Mouse (Mus musculus) neural tube, embryonic 13.5 days (tissue): Measurements from ENCODE around the gene Tcf7l1. TPM values are rescaled to one million over a fixed set of nuclear protein-coding genes. Genes with fewer than 3 reads are reported as not detected.
"Not testable (repeated sequence)": the region's sequence is repeated elsewhere in the genome, so short reads cannot be mapped to it uniquely, and the experiment has no call there.

Source experiments
- ATAC-seq: fragments of 200-750 bp; cut with Nextera tagmentation; 2 replicates; pipeline ENCODE4 v1.8.0; 2017; ENCODE audit warnings: low read depth, mild to moderate bottlenecking, moderate TSS enrichment, moderate library complexity
- H3K27ac ChIP-seq: fragments of 300-500 bp; sonication (generic); replicated peaks from 2 replicates; pipeline ENCODE4 v1.5.1; 2015; ENCODE audit warnings: moderate library complexity, mild to moderate bottlenecking, inconsistent platforms
- H3K27me3 ChIP-seq: fragments of 300-500 bp; sonication (generic); 2 replicates; pipeline ENCODE4 v1.6.1; 2015; ENCODE audit warnings: mild to moderate bottlenecking, inconsistent platforms
- H3K36me3 ChIP-seq: fragments of 300-500 bp; sonication (generic); 2 replicates; pipeline ENCODE4 v1.6.1; 2015; ENCODE audit warnings: mild to moderate bottlenecking, inconsistent platforms
- H3K4me1 ChIP-seq: fragments of 300-500 bp; sonication (generic); replicated peaks from 2 replicates; pipeline ENCODE4 v1.6.1; 2015; ENCODE audit warnings: inconsistent platforms
- H3K4me2 ChIP-seq: fragments of 300-500 bp; sonication (generic); 2 replicates; pipeline ENCODE4 v1.6.1; 2015; ENCODE audit warnings: inconsistent platforms, mild to moderate bottlenecking, moderate library complexity
- H3K4me3 ChIP-seq: fragments of 300-500 bp; sonication (generic); 2 replicates; pipeline ENCODE4 v1.5.1; 2015; ENCODE audit warnings: mild to moderate bottlenecking, inconsistent platforms
- H3K9ac ChIP-seq: fragments of 300-500 bp; sonication (generic); 2 replicates; pipeline ENCODE4 v1.6.1; 2015; ENCODE audit warnings: moderate library complexity, mild to moderate bottlenecking, inconsistent platforms
- H3K9me3 ChIP-seq: fragments of 300-500 bp; sonication (generic); 2 replicates; pipeline ENCODE4 v1.6.1; 2016; ENCODE audit warnings: inconsistent platforms
- WGBS: fragments of 180-500 bp; shearing (Covaris S2); methylation state at CpG from one replicate; pipeline ENCODE4 v1.1.7; 2015; 5-methylcytosine and 5-hydroxymethylcytosine counted together
- polyA plus RNA-seq: library from polyadenylated mRNA; unstranded; fragments of >200 nt; fragmentation: Nextera tagmentation; extraction: Ambion mirVana; gene quantifications from 2 replicates; pipeline ENCODE4 v1.2.1, GENCODE M21; 2015

Tcf7l1 gene
- polyA plus RNA-seq = 10.9 and 11.8 TPM in 2 replicates

- H3K27me3 ChIP-seq = peaks cover 33% of the 10 kb centered on the region
- no peaks in the 10 kb centered on the region for H3K36me3 ChIP-seq
- peak; percentile 87 for ATAC-seq
- peak within 1 kb of the TSS; percentile 73 for H3K4me3 ChIP-seq
- H3K4me2 ChIP-seq = peak within 1 kb of the TSS; percentile 82
- H3K4me1 ChIP-seq = peaks cover 21% of the 10 kb centered on the region
- peak within 1 kb of the TSS; percentile 79 for H3K27ac ChIP-seq
- H3K9me3 ChIP-seq = no peaks in the 10 kb centered on the region
- under 1% methylated on average over 77 of the region's 80 CpGs for WGBS
- H3K9ac ChIP-seq = peak within 1 kb of the TSS; percentile 77
Measured at GRCm38 (mm10) chr6:72788892-72789699, at the start of gene Tcf7l1. Gene Tcf7l1, minus strand, starts transcription at chr6:72789254.

DNA sequence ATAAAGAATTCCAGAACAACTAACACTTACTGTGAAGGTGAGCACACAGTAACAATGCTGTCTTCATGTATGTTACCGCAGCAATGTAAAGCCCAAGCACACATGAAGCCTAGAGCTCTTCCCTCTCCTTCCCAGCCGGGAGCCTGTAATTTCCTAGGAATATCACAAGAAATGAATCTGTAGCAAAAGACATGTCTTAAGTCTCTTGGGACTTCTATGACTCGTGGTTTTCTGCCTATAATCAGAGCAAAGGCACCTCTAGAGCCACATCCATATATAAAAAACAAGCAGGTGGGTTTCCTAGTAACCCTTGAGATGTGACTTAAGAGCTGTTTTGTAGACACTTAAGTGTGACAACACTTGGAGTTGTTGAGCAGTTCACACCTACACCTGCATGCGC is 48.7 kb upstream of the Tcf7l1 start:
- no peak overlapping the region for H3K4me3 ChIP-seq
- H3K4me2 ChIP-seq = no peak overlapping the region
- H3K9me3 ChIP-seq = no peaks in the 10 kb centered on the region
- H3K4me1 ChIP-seq = no peaks in the 10 kb centered on the region
- no peak for ATAC-seq
- H3K36me3 ChIP-seq = peaks cover 27% of the 10 kb centered on the region
- H3K9ac ChIP-seq = no peak overlapping the region
- no peak overlapping the region for H3K27ac ChIP-seq
- no peaks in the 10 kb centered on the region for H3K27me3 ChIP-seq
- 90% methylated on average over 4 of the region's 4 CpGs for WGBS

DNA sequence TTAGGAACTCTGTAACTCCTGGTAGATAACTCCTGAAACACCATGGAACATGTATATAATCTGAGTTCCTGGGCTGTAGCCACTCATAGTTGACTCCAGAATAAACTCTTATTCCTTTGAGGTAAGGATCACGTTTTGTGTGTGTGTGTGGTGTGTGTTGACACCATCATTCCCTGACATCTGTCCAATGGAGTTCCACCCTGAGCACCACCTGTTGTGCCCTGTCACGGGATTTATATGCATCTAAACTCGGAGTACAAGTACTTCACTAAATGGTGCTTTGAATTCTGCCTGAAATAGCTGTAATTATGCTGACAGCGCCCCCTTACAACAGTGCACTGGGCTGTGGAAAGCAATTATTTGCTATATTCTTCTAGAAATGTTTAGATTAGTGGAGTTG is 45.5 kb upstream of the Tcf7l1 start:
- no peak overlapping the region for H3K27ac ChIP-seq
- H3K9ac ChIP-seq = no peak overlapping the region
- H3K9me3 ChIP-seq = no peaks in the 10 kb centered on the region
- no peak for ATAC-seq
- 67% methylated on average over 4 of the region's 4 CpGs for WGBS
- H3K4me1 ChIP-seq = no peaks in the 10 kb centered on the region
- no peaks in the 10 kb centered on the region for H3K27me3 ChIP-seq
- no peak overlapping the region for H3K4me2 ChIP-seq
- peaks cover under 1% of the 10 kb centered on the region for H3K36me3 ChIP-seq
- no peak overlapping the region for H3K4me3 ChIP-seq

GRCm38 (mm10) chr6:72831858-72832257 is 42.8 kb upstream of the Tcf7l1 start:
- Histone ChIP-seq H3K4me2 (no peak overlapping the region), H3K27ac (no peak overlapping the region), H3K36me3 (no peaks in the 10 kb centered on the region), H3K9ac (no peak overlapping the region), H3K4me3 (no peak overlapping the region), H3K27me3 (peaks cover under 1% of the 10 kb centered on the region), H3K4me1 (no peaks in the 10 kb centered on the region), H3K9me3 (no peaks in the 10 kb centered on the region)
- 63% methylated on average over 3 of the region's 3 CpGs for WGBS
- no peak for ATAC-seq

GRCm38 (mm10) chr6:72831276-72831675 is 42.2 kb upstream of the Tcf7l1 start:
- H3K27me3 ChIP-seq = peaks cover 6% of the 10 kb centered on the region
- H3K4me2 ChIP-seq = no peak overlapping the region
- 33% methylated on average over 3 of the region's 3 CpGs for WGBS
- ATAC-seq = peak; percentile 41; the same call in 1 of the 2 replicates
- H3K9me3 ChIP-seq = no peaks in the 10 kb centered on the region
- no peak overlapping the region for H3K9ac ChIP-seq
- H3K27ac ChIP-seq = no peak overlapping the region
- no peaks in the 10 kb centered on the region for H3K36me3 ChIP-seq
- H3K4me3 ChIP-seq = no peak overlapping the region
- no peaks in the 10 kb centered on the region for H3K4me1 ChIP-seq

- Histone ChIP-seq H3K4me2 (no peak overlapping the region), H3K27ac (no peak overlapping the region), H3K9me3 (no peaks in the 10 kb centered on the region), H3K27me3 (peaks cover 9% of the 10 kb centered on the region), H3K9ac (no peak overlapping the region), H3K4me1 (peaks cover 12% of the 10 kb centered on the region), H3K36me3 (no peaks in the 10 kb centered on the region), H3K4me3 (no peak overlapping the region)
- ATAC-seq = no peak
- 80% methylated on average over 3 of the region's 3 CpGs for WGBS
Measured at GRCm38 (mm10) chr6:72828857-72829256, 39.8 kb upstream of the Tcf7l1 start.

DNA sequence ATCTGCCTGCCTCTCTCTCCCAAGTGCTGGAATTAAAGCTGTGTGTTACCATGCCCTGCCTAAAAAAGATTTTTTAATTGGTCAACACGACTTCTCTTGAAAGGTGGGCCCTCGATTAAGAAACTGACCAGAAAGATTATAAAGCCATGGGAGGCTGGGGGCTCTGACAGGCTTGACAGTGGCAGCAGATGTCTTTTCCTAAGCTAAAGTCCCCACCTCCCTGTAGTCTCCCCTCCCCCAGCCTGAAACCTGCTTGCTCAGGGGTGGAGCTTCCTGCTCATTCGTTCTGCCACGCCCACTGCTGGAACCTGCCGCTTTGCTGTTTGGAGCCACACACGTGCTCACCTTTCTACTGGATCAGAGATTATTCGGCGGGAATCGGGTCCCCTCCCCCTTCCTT is 39.0 kb upstream of the Tcf7l1 start:
- H3K9ac ChIP-seq, H3K4me2 ChIP-seq, H3K36me3 ChIP-seq, H3K27ac ChIP-seq, H3K27me3 ChIP-seq, H3K9me3 ChIP-seq, ATAC-seq, H3K4me3 ChIP-seq: not testable (repeated sequence)
- WGBS = 9% methylated on average over 9 of the region's 9 CpGs
- peaks cover 12% of the 10 kb centered on the region for H3K4me1 ChIP-seq

- 56% methylated on average over 9 of the region's 9 CpGs for WGBS
- no peak overlapping the region for H3K4me3 ChIP-seq
- H3K4me2 ChIP-seq = peak overlapping the region; percentile 52
- no peaks in the 10 kb centered on the region for H3K9me3 ChIP-seq
- H3K27ac ChIP-seq = no peak overlapping the region
- peaks cover 12% of the 10 kb centered on the region for H3K4me1 ChIP-seq
- peaks cover 9% of the 10 kb centered on the region for H3K27me3 ChIP-seq
- H3K9ac ChIP-seq = 0 out of 2 replicates have a peak overlapping the region, but pooled peaks have one; percentile 65
- no peaks in the 10 kb centered on the region for H3K36me3 ChIP-seq
- ATAC-seq = no peak
Measured at GRCm38 (mm10) chr6:72825762-72826161, 36.7 kb upstream of the Tcf7l1 start.

- peak overlapping the region; percentile 25 for H3K4me3 ChIP-seq
- peak; percentile 73 for ATAC-seq
- peaks cover 12% of the 10 kb centered on the region for H3K4me1 ChIP-seq
- H3K9me3 ChIP-seq = no peaks in the 10 kb centered on the region
- WGBS = 6% methylated on average over 26 of the region's 26 CpGs
- no peaks in the 10 kb centered on the region for H3K36me3 ChIP-seq
- H3K27ac ChIP-seq = 0 out of 2 replicates have a peak overlapping the region, but pooled peaks have one; percentile 38
- H3K9ac ChIP-seq = peak overlapping the region; percentile 65
- peak overlapping the region; percentile 52 for H3K4me2 ChIP-seq
- H3K27me3 ChIP-seq = peaks cover 9% of the 10 kb centered on the region
Measured at GRCm38 (mm10) chr6:72824971-72825737, 36.1 kb upstream of the Tcf7l1 start.

GRCm38 (mm10) chr6:72813456-72813855 is 24.4 kb upstream of the Tcf7l1 start:
- no peaks in the 10 kb centered on the region for H3K9me3 ChIP-seq
- no peaks in the 10 kb centered on the region for H3K27me3 ChIP-seq
- H3K4me3 ChIP-seq = no peak overlapping the region
- no peak for ATAC-seq
- H3K4me2 ChIP-seq = no peak overlapping the region
- no peaks in the 10 kb centered on the region for H3K4me1 ChIP-seq
- no peak overlapping the region for H3K9ac ChIP-seq
- WGBS = 73% methylated on average over 9 of the region's 9 CpGs
- H3K27ac ChIP-seq = no peak overlapping the region
- no peaks in the 10 kb centered on the region for H3K36me3 ChIP-seq

- WGBS = 69% methylated on average over 7 of the region's 7 CpGs
- ATAC-seq = no peak
Measured at GRCm38 (mm10) chr6:72810248-72810647, 21.2 kb upstream of the Tcf7l1 start.

DNA sequence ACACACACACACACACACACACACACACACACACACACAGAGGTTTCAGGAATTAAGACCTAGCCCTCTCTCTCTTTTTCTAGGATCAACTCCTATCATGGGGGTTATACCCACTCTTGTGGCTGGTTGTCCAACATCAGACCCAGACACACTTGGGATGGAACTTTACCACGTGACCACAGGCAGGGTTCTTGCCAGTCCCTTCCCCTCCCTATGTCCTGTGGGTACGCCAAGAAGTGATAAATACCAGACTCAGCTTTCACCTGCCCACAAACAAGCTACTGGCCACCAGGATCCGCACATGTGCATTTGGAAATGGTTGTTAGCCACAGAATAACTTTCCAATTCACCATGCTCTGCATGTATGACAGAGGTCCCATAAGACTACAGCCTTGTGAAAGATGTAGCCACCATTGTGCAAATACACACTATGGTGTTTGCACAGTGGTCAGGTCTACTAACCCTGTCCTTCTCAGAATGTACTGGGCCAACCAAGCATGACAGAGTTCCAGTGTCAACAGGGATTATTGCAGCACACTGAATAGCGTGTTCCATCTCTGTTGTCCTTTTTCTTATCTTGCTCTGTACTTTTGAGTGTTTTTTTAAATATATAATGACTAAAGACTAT is 20.6 kb upstream of the Tcf7l1 start:
- H3K36me3 ChIP-seq = no peaks in the 10 kb centered on the region
- H3K9ac ChIP-seq = no peak overlapping the region
- H3K9me3 ChIP-seq = no peaks in the 10 kb centered on the region
- ATAC-seq = no peak
- 77% methylated on average over 4 of the region's 4 CpGs for WGBS
- no peaks in the 10 kb centered on the region for H3K4me1 ChIP-seq
- H3K27me3 ChIP-seq = no peaks in the 10 kb centered on the region
- no peak overlapping the region for H3K4me2 ChIP-seq
- H3K4me3 ChIP-seq = no peak overlapping the region
- no peak overlapping the region for H3K27ac ChIP-seq

More at GRCm38 (mm10) chr6:72810248-72810647, 21.2 kb upstream of the Tcf7l1 start:
- Histone ChIP-seq H3K9ac (no peak overlapping the region), H3K9me3 (no peaks in the 10 kb centered on the region), H3K4me3 (no peak overlapping the region), H3K36me3 (no peaks in the 10 kb centered on the region), H3K4me2 (no peak overlapping the region), H3K27ac (no peak overlapping the region), H3K4me1 (no peaks in the 10 kb centered on the region), H3K27me3 (no peaks in the 10 kb centered on the region)
